Mouse (Mus musculus) intestine, embryonic 16.5 days (tissue): Measurements from ENCODE around the gene Kntc1. TPM values are rescaled to one million over a fixed set of nuclear protein-coding genes. Genes with fewer than 3 reads are reported as not detected.
"Not testable (repeated sequence)": the region's sequence is repeated elsewhere in the genome, so short reads cannot be mapped to it uniquely, and the experiment has no call there.

Source experiments
- ATAC-seq: fragments of 200-750 bp; cut with Nextera tagmentation; 2 replicates; pipeline ENCODE4 v1.8.0; 2017; ENCODE audit warnings: moderate TSS enrichment, moderate library complexity
- H3K27ac ChIP-seq: fragments of 300-500 bp; sonication (generic); 2 replicates; pipeline ENCODE4 v1.5.1; 2014; ENCODE audit warnings: mild to moderate bottlenecking, low read length
- H3K27me3 ChIP-seq: fragments of 300-500 bp; sonication (generic); replicated peaks from 2 replicates; pipeline ENCODE4 v1.6.1; 2014; ENCODE audit warnings: low read length, control low read depth, mixed read lengths; ENCODE audit not compliant: control insufficient read depth, insufficient read depth
- H3K36me3 ChIP-seq: fragments of 300-500 bp; sonication (generic); 2 replicates; pipeline ENCODE4 v1.6.1; 2014; ENCODE audit warnings: low read length, control low read depth; ENCODE audit not compliant: control insufficient read depth, insufficient read depth
- H3K4me1 ChIP-seq: fragments of 300-500 bp; sonication (generic); 2 replicates; pipeline ENCODE4 v1.6.1; 2014; ENCODE audit warnings: low read length, control low read depth, mixed read lengths; ENCODE audit not compliant: control insufficient read depth, insufficient read depth
- H3K4me2 ChIP-seq: fragments of 300-500 bp; sonication (generic); 2 replicates; pipeline ENCODE4 v1.6.1; 2014; ENCODE audit warnings: low read depth, low read length, control low read depth
- H3K4me3 ChIP-seq: fragments of 300-500 bp; sonication (generic); 2 replicates; pipeline ENCODE4 v1.5.1; 2014; ENCODE audit warnings: mild to moderate bottlenecking, low read length
- H3K9ac ChIP-seq: fragments of 300-500 bp; sonication (generic); 2 replicates; pipeline ENCODE4 v1.6.1; 2014; ENCODE audit warnings: low read depth, low read length
- H3K9me3 ChIP-seq: fragments of 300-500 bp; sonication (generic); 2 replicates; pipeline ENCODE4 v1.6.1; 2016; ENCODE audit warnings: low read length, control low read depth; ENCODE audit not compliant: control insufficient read depth
- WGBS: fragments of 180-500 bp; shearing (Covaris S2); extraction: QIAGEN DNeasy Blood & Tissue Kit; methylation state at CpG from one replicate; pipeline ENCODE4 v1.1.7; 2014; 5-methylcytosine and 5-hydroxymethylcytosine counted together
- polyA plus RNA-seq: library from polyadenylated mRNA; unstranded; fragments of >200 nt; fragmentation: Nextera tagmentation; extraction: Ambion mirVana; gene quantifications from 2 replicates; pipeline ENCODE4 v1.2.1, GENCODE M21; 2015

Gene Kntc1
- 14.6 and 15.1 TPM in 2 replicates for polyA plus RNA-seq

GRCm38 (mm10) chr5:123749065-123750064, at the start of gene Kntc1, which contains the start of gene Rsrc2:
Gene Kntc1, plus strand, starts transcription at chr5:123749716.
Gene Rsrc2, minus strand, starts transcription at chr5:123749414.
- Histone ChIP-seq H3K27ac (peak within 1 kb of the TSS; percentile 97), H3K4me1 (peaks cover 12% of the 10 kb centered on the region), H3K4me2 (peak within 1 kb of the TSS; percentile 79), H3K36me3 (no peaks in the 10 kb centered on the region), H3K27me3 (no peaks in the 10 kb centered on the region), H3K9me3 (no peaks in the 10 kb centered on the region), H3K9ac (peak within 1 kb of the TSS; percentile 84), H3K4me3 (peak within 1 kb of the TSS; percentile 81)
- WGBS = under 1% methylated on average over 63 of the region's 63 CpGs
- ATAC-seq = peak; percentile 97

DNA sequence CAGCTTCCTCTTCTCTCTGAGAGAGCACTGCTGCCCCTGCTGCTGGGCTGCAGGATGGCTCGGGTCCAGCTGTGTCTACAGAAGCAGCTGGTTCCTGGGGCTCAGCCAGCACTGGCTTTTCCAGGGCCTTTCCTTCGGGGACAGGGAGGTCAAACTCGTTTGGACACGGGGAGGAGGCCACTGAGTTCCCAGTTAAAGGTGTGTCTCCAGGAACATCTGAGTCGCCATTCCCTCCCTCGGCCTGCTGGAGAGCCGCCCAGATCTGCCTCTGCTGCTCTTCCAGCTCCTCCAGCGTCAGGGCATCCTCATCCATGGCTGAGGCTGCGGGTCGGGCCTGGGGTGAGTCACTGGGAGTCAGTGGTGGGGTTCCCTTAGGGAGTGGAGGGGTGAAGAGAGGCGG, 48.9 kb upstream of the Kntc1 start:
- no peak overlapping the region for H3K9ac ChIP-seq
- no peaks in the 10 kb centered on the region for H3K9me3 ChIP-seq
- no peak overlapping the region for H3K27ac ChIP-seq
- WGBS = 61% methylated on average over 11 of the region's 11 CpGs
- no peaks in the 10 kb centered on the region for H3K4me1 ChIP-seq
- H3K36me3 ChIP-seq = peaks cover 25% of the 10 kb centered on the region
- H3K27me3 ChIP-seq = no peaks in the 10 kb centered on the region
- no peak overlapping the region for H3K4me2 ChIP-seq
- H3K4me3 ChIP-seq = no peak overlapping the region
- no peak for ATAC-seq

- H3K9ac ChIP-seq = no peak overlapping the region
- WGBS = 90% methylated on average over 12 of the region's 12 CpGs
- H3K36me3 ChIP-seq = peaks cover 45% of the 10 kb centered on the region
- ATAC-seq = no peak
- no peaks in the 10 kb centered on the region for H3K27me3 ChIP-seq
- H3K4me2 ChIP-seq = no peak overlapping the region
- H3K27ac ChIP-seq = no peak overlapping the region
- no peaks in the 10 kb centered on the region for H3K4me1 ChIP-seq
- H3K4me3 ChIP-seq = no peak overlapping the region
- H3K9me3 ChIP-seq = no peaks in the 10 kb centered on the region
Measured at GRCm38 (mm10) chr5:123708598-123708997, 40.9 kb upstream of the Kntc1 start.

GRCm38 (mm10) chr5:123709571-123709970, 39.9 kb upstream of the Kntc1 start:
- ATAC-seq = no peak

GRCm38 (mm10) chr5:123713782-123714181, 35.7 kb upstream of the Kntc1 start:
- H3K4me1 ChIP-seq = peaks cover 6% of the 10 kb centered on the region
- peaks cover 27% of the 10 kb centered on the region for H3K36me3 ChIP-seq
- H3K9ac ChIP-seq = no peak overlapping the region
- no peak overlapping the region for H3K4me2 ChIP-seq
- 92% methylated on average over 6 of the region's 6 CpGs for WGBS
- H3K9me3 ChIP-seq = no peaks in the 10 kb centered on the region
- H3K27ac ChIP-seq = no peak overlapping the region
- ATAC-seq = no peak
- H3K27me3 ChIP-seq = no peaks in the 10 kb centered on the region
- no peak overlapping the region for H3K4me3 ChIP-seq

More at GRCm38 (mm10) chr5:123709571-123709970, 39.9 kb upstream of the Kntc1 start:
- H3K9me3 ChIP-seq = no peaks in the 10 kb centered on the region
- peaks cover 43% of the 10 kb centered on the region for H3K36me3 ChIP-seq
- no peak overlapping the region for H3K9ac ChIP-seq
- H3K4me3 ChIP-seq = no peak overlapping the region
- H3K27ac ChIP-seq = no peak overlapping the region
- H3K27me3 ChIP-seq = no peaks in the 10 kb centered on the region
- no peaks in the 10 kb centered on the region for H3K4me1 ChIP-seq
- H3K4me2 ChIP-seq = no peak overlapping the region
- 56% methylated on average over 4 of the region's 4 CpGs for WGBS

DNA sequence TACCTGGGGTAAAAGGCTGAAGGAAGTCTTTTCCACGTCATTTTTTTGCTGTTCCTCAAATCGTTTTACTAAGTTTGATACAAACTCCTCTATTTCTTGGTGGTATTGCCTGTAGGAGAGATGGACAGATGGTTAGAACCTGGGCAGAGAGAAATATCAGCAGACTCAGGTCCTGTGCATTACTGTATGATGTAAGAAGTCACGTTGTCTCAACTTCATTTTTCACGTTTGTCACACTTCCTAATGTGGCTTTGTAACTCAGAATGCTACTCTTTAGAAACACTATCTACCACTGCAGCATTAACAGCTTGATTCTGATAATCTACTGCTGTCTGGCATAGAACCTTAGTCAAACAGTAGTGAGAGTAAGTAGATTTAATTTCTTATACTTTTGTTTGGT, 34.9 kb upstream of the Kntc1 start:
- H3K4me1 ChIP-seq = peaks cover 9% of the 10 kb centered on the region
- H3K27me3 ChIP-seq = no peaks in the 10 kb centered on the region
- H3K36me3 ChIP-seq = peaks cover 27% of the 10 kb centered on the region
- no peak overlapping the region for H3K4me2 ChIP-seq
- H3K27ac ChIP-seq = no peak overlapping the region
- no peaks in the 10 kb centered on the region for H3K9me3 ChIP-seq
- no peak overlapping the region for H3K9ac ChIP-seq
- 88% methylated on average over 4 of the region's 4 CpGs for WGBS
- no peak for ATAC-seq
- H3K4me3 ChIP-seq = no peak overlapping the region

DNA sequence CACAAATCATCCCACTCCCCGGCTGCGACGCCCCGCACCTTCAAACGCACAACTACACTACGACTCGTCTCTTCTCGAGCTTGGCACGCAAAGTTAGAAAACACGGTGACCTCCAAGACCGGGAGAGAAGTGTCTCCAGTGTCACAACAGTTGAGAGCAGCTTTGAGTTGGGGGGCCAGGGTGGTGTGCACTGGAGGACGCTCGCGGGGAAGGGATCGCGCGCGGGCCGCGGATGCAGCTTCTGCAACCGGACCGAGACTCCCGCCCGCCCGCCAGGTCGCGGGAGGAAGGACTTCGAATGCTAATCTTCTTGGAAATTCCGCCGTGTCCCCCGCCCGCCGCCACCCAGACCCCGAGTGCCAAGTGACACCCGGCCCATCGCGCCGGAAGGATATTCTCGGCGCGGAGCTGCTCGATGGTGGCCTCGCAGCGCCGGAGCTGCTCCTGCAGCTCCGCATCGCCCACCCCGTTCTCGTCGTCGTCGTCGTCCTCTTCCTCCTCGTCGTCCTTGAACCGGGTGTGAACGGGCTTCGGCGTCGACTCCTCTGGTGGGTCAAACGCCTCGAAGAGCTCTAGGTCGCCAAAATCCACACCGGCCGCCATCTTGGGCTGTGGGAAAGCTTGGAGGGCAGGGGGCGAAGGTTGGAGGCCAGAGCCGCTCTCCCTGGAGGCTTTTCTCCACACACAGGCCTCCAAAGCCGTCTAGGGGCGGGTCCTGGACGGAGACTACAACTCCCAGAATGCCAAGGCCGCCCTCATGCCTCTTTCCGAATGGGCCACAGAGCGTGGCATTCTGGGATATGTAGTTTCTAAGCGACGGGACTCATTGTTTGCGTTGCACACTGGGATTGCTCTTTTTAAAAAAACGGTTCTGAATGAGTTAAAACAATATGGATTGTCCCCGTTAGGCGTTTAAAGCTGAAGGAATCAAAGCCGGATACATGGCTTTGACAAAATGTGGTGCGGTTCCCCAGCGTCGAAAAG, 28.9 kb upstream of the Kntc1 start, which contains the start of gene Zcchc8:
TSS of gene Zcchc8 (minus strand) at position 773 of the 984 bp plus-strand sequence.
- peak; percentile 100 for ATAC-seq
- peak within 1 kb of the TSS; percentile 61 for H3K4me2 ChIP-seq
- peak within 1 kb of the TSS; percentile 89 for H3K4me3 ChIP-seq
- under 1% methylated on average over 82 of the region's 83 CpGs for WGBS
- peak within 1 kb of the TSS; percentile 81 for H3K27ac ChIP-seq
- peaks cover 9% of the 10 kb centered on the region for H3K4me1 ChIP-seq
- H3K36me3 ChIP-seq = no peaks in the 10 kb centered on the region
- H3K9me3 ChIP-seq = no peaks in the 10 kb centered on the region
- peak within 1 kb of the TSS; percentile 92 for H3K9ac ChIP-seq
- no peaks in the 10 kb centered on the region for H3K27me3 ChIP-seq

DNA sequence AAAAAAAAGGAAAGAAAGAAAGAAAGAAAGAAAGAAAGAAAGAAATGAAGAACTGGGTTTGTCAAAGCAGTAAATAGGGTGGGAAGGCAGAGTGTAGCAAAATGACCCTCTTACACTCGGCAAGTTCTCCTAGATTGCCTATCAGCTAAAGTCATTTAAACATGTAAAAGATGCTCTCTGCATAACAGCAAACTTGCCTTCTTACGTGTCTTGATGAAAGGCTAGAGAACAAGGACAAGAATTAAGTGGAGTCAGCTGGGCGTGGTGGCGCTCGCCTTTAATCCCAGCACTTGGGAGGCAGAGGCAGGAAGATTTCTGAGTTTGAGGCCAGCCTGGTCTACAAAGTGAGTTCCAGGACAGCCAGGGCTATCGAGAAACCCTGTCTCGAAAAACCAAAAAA, 25.7 kb upstream of the Kntc1 start:
- not testable (repeated sequence) for ATAC-seq, H3K36me3 ChIP-seq, H3K4me1 ChIP-seq, H3K9ac ChIP-seq, H3K4me3 ChIP-seq, H3K4me2 ChIP-seq, H3K27ac ChIP-seq, H3K9me3 ChIP-seq, H3K27me3 ChIP-seq
- WGBS = 90% methylated on average over 7 of the region's 7 CpGs

DNA sequence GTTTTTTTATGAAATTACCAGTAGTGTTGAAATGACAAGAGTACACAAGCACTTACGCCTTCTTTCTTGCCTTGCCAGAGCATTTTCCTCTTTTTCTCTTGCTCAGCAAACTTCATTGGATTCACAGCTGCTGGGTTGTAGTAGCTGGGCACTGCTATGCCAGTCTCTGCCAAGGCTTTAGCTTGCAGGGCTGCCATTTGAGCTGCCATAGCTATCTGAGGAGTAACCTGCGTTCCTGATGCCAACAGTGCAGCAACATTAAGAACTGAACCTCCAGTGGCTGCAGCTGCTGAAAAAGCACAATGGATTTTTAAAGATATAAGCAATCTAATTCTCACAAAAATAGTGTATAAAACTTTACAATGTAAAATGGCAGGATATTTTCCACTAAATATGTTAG, 18.5 kb upstream of the Kntc1 start:
- no peak overlapping the region for H3K27ac ChIP-seq
- no peak overlapping the region for H3K4me2 ChIP-seq
- no peaks in the 10 kb centered on the region for H3K27me3 ChIP-seq
- H3K36me3 ChIP-seq = peaks cover 6% of the 10 kb centered on the region; the same call in 1 of the 2 replicates
- H3K4me1 ChIP-seq = no peaks in the 10 kb centered on the region
- no peak for ATAC-seq
- H3K9me3 ChIP-seq = no peaks in the 10 kb centered on the region
- no peak overlapping the region for H3K9ac ChIP-seq
- 95% methylated on average over 2 of the region's 2 CpGs for WGBS
- no peak overlapping the region for H3K4me3 ChIP-seq
